Mouse (Mus musculus) colon, adult 2 months (tissue): ENCODE measurements around the gene Fam217b. TPM values are rescaled to one million over a fixed set of nuclear protein-coding genes. Genes with fewer than 3 reads are reported as not detected.

Experiments used
- polyA plus RNA-seq: library from polyadenylated mRNA; depleted of rRNA; stranded (reverse); fragments of >200 nt; gene quantifications from 2 replicates; pipeline ENCODE4 v1.2.3, GENCODE M21; 2012; rRNA removed

The Fam217b gene
- polyA plus RNA-seq: 0.74 and 1.9 TPM in 2 replicates

DNA sequence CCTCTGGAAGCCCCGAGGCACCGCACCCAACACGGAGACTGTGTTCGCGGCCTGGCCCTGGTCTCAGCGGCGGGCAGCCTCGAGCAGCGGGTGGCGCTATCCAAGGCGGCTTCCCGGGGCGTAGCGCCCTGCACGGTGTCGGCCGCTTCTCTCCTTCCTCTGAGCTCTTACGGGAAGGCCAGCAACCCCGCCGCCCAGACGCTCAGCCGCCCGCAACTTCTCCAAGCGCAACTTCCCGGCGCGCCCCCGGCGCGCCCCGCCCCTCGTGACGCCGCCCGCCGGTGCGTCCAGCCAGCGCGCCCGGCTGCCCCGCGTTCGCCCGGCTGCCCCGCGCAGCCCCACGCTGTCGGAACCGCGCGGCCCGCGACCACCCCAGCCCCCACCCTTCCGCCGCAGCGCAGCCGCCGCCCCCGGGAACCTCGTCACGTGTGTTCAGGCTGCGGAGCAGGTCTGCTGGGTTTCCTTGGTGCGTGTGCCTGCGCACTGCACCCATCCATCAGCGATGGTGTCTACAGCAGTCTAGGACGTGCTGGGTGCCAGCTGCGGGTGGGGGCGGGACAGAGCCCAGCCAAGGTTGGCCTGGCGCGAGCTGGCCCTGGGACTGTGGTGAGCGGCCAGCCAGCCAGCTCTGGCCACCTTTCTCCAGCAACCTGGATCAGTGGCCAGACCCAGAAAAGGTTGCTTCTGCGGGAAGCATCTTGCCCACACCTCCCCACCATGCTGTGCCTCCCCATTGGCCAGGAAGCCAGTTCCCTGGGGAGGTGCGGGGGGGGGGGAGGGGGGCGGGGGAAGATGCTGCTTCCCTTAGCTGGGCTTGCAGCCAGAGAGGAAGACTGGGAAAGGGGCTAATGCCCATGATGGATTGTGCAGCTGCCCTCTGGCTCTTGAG is at the start of gene Fam217b, which contains the start of gene Ppp1r3d:
Gene Fam217b, plus strand, starts transcription at position 264 of the 889 bp plus-strand sequence.
Gene Ppp1r3d, minus strand, starts transcription at position 212 of the 889 bp plus-strand sequence.

GRCm38 (mm10) chr2:178407053-178407815 is 7.1 kb upstream of the Fam217b start, which contains the start of gene Sycp2:
Gene Sycp2 (minus strand): TSS chr2:178407685.

DNA sequence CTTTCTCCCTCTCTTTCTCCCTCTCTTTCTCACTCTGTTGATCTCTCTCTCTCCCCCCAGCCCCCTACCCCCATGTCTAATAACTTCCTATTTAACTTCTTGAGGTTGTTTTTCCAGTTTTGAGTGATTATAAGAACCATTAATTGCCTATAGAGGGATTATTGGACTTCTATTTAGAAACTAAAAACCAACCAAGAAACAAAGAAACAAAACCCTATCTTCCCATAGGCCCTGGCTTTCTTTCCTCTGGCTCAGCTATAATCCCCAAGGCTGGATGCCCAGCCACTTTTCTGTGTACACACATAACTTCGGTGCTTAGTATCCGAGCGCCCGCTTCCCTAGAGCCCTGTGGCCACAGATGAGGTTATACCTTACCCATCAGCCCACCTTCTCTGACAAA is 15.9 kb downstream of the Fam217b start, which contains the start of gene Cdh26:
Gene Cdh26, plus strand, starts transcription at position 301 of the 400 bp plus-strand sequence.

Other genes starting within 250 kb of the Fam217b start
- not detected in 2 replicates for gene Sycp2, start 6.8 kb upstream of the Fam217b start, polyA plus RNA-seq
- 4.6 and 4.9 TPM in 2 replicates for gene Ppp1r3d, start 52 bp upstream of the Fam217b start, polyA plus RNA-seq
- 0.74 and 1.0 TPM in 2 replicates for gene Cdh26, start 16.0 kb downstream of the Fam217b start, polyA plus RNA-seq